Mouse (Mus musculus) stomach, embryonic 15.5 days (tissue): ENCODE measurements around the gene Lag3. TPM values are rescaled to one million over a fixed set of nuclear protein-coding genes. Genes with fewer than 3 reads are reported as not detected.

Source experiments
- ATAC-seq: fragments of 200-750 bp; cut with Nextera tagmentation; 2 replicates; pipeline ENCODE4 v1.8.0; 2017; ENCODE audit warnings: low read depth, moderate number of reproducible peaks, moderate TSS enrichment; ENCODE audit not compliant: insufficient read depth, low FRiP score
- H3K27ac ChIP-seq: fragments of 300-500 bp; sonication (generic); 2 replicates; pipeline ENCODE4 v1.5.1; 2015; ENCODE audit warnings: mild to moderate bottlenecking, inconsistent platforms
- H3K27me3 ChIP-seq: fragments of 300-500 bp; sonication (generic); replicated peaks from 2 replicates; pipeline ENCODE4 v1.6.1; 2015; ENCODE audit warnings: inconsistent platforms
- H3K36me3 ChIP-seq: fragments of 300-500 bp; sonication (generic); 2 replicates; pipeline ENCODE4 v1.6.1; 2015; ENCODE audit warnings: inconsistent platforms
- H3K4me1 ChIP-seq: fragments of 300-500 bp; sonication (generic); 2 replicates; pipeline ENCODE4 v1.6.1; 2015; ENCODE audit warnings: inconsistent platforms
- H3K4me2 ChIP-seq: fragments of 300-500 bp; sonication (generic); 2 replicates; pipeline ENCODE4 v1.6.1; 2015; ENCODE audit warnings: mild to moderate bottlenecking, inconsistent platforms
- H3K4me3 ChIP-seq: fragments of 300-500 bp; sonication (generic); replicated peaks from 2 replicates; pipeline ENCODE4 v1.5.1; 2015; ENCODE audit warnings: inconsistent platforms
- H3K9ac ChIP-seq: fragments of 300-500 bp; sonication (generic); 2 replicates; pipeline ENCODE4 v1.6.1; 2015; ENCODE audit warnings: inconsistent platforms
- H3K9me3 ChIP-seq: fragments of 300-500 bp; sonication (generic); 2 replicates; pipeline ENCODE4 v1.6.1; 2016; ENCODE audit warnings: inconsistent platforms
- WGBS: fragments of 180-500 bp; shearing (Covaris S2); methylation state at CpG from one replicate; pipeline ENCODE4 v1.1.7; 2015; 5-methylcytosine and 5-hydroxymethylcytosine counted together
- polyA plus RNA-seq: library from polyadenylated mRNA; unstranded; fragments of >200 nt; fragmentation: Nextera tagmentation; extraction: Ambion mirVana; gene quantifications from 2 replicates; pipeline ENCODE4 v1.2.1, GENCODE M21; 2015

The Lag3 gene
- polyA plus RNA-seq, 1 experiment from 2014 or later = 1.5 TPM

DNA sequence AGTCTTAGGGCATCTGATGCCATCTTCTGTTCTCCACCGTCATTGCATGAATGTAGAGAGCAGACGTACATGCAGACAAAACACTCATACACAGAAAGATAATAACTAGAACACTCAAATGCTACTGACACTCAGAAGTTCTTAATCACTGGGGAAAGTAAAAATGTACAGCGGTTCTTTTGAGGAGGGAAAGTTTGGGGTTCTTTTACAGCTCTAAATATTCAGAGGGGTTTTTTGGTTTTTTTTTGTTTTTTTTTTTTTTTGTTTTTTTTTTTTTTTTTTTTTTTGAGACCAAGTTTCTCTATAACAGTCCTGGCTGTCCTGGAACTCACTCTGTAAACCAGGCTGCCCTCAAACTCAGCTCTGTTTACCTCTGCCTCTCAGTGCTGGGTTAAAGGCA is 21.6 kb upstream of the Lag3 start:
- ATAC-seq = no peak
- Histone ChIP-seq H3K4me2 (peak overlapping the region; percentile 73; the same call in 1 of the 2 replicates), H3K36me3 (peaks cover 34% of the 10 kb centered on the region), H3K9ac (no peak overlapping the region), H3K4me1 (peaks cover 15% of the 10 kb centered on the region), H3K9me3 (no peaks in the 10 kb centered on the region), H3K27me3 (no peaks in the 10 kb centered on the region), H3K27ac (no peak overlapping the region), H3K4me3 (no peak overlapping the region)
- WGBS = 88% methylated on average over 3 of the region's 3 CpGs

DNA sequence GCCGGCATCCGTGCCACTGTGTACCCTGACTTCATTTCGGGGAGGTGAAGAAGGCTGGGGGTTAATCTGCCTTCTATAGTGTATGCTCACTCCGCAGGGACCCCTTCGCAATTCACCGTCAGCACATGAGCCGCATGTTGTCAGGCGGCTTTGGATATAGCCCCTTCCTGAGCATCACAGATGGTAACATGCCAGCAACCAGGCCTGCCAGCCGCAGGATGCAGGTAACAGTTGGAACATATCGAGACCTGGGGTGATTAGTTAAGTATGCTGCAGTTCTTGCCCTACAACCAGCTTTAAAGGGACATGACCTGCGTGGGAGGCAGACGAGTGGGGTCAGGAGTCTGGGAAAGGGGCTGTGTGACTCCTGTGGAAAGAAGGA is 20.8 kb upstream of the Lag3 start:
- WGBS = 38% methylated on average over 12 of the region's 12 CpGs
- Histone ChIP-seq H3K4me1 (peaks cover 15% of the 10 kb centered on the region), H3K4me3 (peak overlapping the region; percentile 92), H3K9ac (peak overlapping the region; percentile 93), H3K27me3 (no peaks in the 10 kb centered on the region), H3K27ac (peak overlapping the region; percentile 94), H3K9me3 (no peaks in the 10 kb centered on the region), H3K4me2 (peak overlapping the region; percentile 73), H3K36me3 (peaks cover 29% of the 10 kb centered on the region)
- ATAC-seq = no peak

DNA sequence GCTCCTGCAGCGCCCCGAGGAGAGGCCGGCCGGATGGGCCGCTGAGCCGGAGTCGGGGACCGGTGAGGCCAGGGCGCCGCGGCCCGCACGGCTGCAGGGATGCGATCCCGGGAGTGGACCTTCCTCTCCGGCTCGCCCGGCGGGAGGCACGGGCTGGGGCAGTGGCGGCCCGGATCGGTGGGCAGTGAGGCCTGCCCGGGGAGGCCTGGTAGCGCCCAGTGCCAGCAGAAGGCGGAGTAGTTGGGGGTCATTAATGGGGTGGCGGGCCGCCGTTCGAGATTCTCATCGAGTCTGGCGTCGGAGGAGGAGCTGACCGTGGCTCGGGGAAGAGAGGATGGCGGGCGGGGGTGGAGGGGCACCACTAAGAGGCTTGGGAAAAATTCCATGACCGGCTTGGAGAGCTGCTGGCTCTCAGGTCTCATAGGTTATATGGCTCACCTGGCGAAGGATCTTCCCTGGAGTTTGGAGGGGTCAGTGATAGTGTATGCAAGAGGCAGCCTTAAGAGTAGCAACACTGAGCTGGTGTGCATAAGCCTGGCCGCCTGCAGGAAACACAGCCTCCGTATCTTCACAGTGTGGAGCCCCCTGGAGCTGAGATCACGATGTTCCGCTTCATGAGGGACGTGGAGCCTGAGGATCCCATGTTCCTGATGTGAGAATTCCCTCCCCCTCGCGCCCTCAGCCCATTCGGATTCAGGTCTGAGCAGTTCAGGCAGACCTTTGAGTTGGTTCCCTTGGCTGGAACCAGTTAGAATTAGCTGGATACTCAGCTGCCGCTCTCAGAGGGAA is 20.2 kb upstream of the Lag3 start:
- WGBS = 1% methylated on average over 48 of the region's 48 CpGs
- peaks cover 26% of the 10 kb centered on the region for H3K36me3 ChIP-seq

DNA sequence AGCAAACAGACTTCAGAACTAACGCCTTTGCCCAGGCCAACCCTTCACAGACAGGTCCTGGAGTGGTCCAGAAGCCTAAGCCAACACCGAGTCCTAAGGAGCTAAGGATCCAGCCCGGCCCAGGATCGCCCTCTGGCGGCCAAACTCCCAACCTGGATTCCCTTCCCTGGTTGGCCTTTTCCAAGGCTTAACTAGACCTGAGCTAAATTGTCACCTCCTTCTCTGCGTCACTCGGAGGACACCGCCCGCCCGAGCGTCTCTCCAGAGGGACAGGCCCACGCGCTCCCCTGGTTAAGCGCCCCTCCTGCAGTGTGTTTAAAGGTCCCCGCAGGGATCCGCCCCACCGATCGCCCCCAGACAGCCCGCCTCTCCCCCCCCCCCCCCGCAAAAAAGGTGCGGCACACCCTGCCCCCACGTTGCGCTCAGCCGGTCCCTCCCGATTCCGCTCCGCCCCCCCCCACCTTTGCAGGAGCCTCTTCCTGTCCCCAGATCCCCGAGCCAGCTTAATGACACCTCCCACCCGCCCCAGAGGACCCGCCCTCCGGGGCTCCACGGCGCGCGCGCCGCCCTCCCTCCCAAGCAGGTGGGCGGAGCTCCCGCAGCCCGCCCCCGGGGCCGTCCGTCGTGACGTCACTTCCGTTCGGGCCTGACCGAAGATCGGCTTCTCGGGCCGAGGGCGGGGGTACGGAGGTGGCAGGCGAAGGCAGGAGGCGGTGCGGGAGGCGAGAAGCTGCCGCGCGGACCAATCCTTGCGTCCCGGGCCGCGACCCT is 19.4 kb upstream of the Lag3 start, which contains the start of gene Mlf2:
Mlf2 (plus strand) TSS at position 633 of the 771 bp plus-strand sequence.
- Histone ChIP-seq H3K4me3 (peak within 1 kb of the TSS; percentile 92), H3K4me2 (peak within 1 kb of the TSS; percentile 73), H3K36me3 (peaks cover 18% of the 10 kb centered on the region; the same call in 1 of the 2 replicates), H3K4me1 (peaks cover 18% of the 10 kb centered on the region), H3K27ac (peak within 1 kb of the TSS; percentile 94), H3K27me3 (no peaks in the 10 kb centered on the region), H3K9me3 (no peaks in the 10 kb centered on the region), H3K9ac (peak within 1 kb of the TSS; percentile 93)
- WGBS = under 1% methylated on average over 53 of the region's 64 CpGs
- peak; percentile 94 for ATAC-seq

More for the DNA sequence above, 20.2 kb upstream of the Lag3 start:
- no peaks in the 10 kb centered on the region for H3K9me3 ChIP-seq
- peak overlapping the region; percentile 73 for H3K4me2 ChIP-seq
- H3K4me3 ChIP-seq = peak overlapping the region; percentile 92
- peak overlapping the region; percentile 94 for H3K27ac ChIP-seq
- peak; percentile 27; the same call in 1 of the 2 replicates for ATAC-seq
- H3K4me1 ChIP-seq = peaks cover 15% of the 10 kb centered on the region
- H3K9ac ChIP-seq = peak overlapping the region; percentile 93
- no peaks in the 10 kb centered on the region for H3K27me3 ChIP-seq

DNA sequence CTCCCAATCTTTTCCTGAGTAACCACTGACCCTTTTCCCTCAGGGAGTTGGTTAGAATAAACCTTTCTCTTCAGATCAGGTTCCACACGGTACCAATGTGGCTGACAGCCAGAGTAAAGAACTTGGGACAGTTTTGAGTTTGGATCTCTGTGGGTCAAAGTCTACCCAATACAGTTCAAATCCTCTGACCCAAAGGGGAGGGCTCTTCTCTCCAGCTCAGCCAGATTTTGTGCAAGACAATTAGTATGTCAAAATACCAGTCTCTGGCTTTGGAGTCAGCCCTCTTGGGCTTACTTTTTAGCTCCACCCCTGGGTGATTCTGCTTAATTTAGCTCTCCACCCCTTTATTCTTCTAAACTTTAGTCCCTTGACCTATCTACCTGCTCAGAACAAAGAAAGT is 18.7 kb upstream of the Lag3 start:
- WGBS = 19% methylated on average over 1 of the region's 1 CpGs
- peaks cover 21% of the 10 kb centered on the region for H3K4me1 ChIP-seq

DNA sequence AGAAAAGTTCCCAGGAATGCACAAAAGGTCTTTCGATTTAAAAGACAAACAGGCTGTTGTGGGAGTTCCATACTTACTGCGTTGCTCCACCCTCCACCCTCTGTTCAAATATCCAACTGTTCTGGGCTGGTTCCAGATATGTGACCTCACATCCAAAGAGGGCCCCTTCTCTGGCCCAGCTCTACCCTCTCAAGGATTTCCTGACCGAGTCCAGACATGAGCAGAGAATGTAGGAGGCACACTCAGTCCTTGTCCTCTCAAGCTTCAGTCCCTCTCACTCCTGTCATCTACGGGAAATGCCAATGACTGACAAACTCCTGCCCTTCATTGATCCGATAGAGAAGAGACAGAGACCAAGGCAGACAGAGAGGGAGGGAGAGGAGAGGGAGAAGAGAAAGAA is 14.4 kb upstream of the Lag3 start:
- Histone ChIP-seq H3K4me2 (peak overlapping the region; percentile 48), H3K4me3 (peak overlapping the region; percentile 24), H3K4me1 (peaks cover 27% of the 10 kb centered on the region), H3K9ac (no peak overlapping the region), H3K27me3 (no peaks in the 10 kb centered on the region), H3K36me3 (no peaks in the 10 kb centered on the region), H3K9me3 (no peaks in the 10 kb centered on the region), H3K27ac (peak overlapping the region; percentile 84)
- 15% methylated on average over 5 of the region's 5 CpGs for WGBS
- peak; percentile 52 for ATAC-seq

More for the DNA sequence above, 18.7 kb upstream of the Lag3 start:
- H3K27me3 ChIP-seq = no peaks in the 10 kb centered on the region
- H3K4me3 ChIP-seq = peak overlapping the region; percentile 92
- no peak overlapping the region for H3K9ac ChIP-seq
- peaks cover 12% of the 10 kb centered on the region; the same call in 1 of the 2 replicates for H3K36me3 ChIP-seq
- H3K27ac ChIP-seq = peak overlapping the region; percentile 94
- no peaks in the 10 kb centered on the region for H3K9me3 ChIP-seq
- H3K4me2 ChIP-seq = peak overlapping the region; percentile 73
- no peak for ATAC-seq

DNA sequence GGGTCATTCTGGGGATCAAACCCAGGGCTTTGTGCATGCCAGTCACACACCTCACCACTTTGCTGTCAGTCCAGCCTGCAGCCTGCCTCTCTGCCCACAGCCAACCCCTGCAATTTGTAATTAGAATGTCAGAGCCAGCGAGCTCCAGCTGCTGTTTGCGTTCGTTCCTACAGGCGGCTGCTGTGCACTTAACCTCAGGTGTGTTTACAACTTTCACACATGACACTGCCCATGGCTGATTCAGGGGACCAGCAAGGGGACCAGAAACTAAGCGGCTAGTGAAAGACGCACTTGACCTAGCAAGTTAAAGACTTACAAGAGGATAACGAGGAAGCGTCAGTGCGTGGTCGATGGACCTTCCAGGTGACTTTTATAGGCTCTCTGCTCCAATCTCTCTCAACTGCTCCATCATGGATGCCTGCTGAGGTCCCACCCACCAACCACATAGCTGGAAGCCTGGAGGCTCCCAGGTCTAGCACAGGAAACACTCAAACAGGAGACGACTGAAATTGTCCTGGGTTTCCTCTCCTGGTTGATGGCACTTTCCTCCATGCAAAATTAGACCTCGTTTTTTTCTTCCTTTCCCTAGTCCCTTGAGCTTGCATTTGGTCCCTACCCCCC is 13.8 kb upstream of the Lag3 start:
- no peaks in the 10 kb centered on the region for H3K36me3 ChIP-seq
- H3K4me1 ChIP-seq = peaks cover 31% of the 10 kb centered on the region
- H3K27me3 ChIP-seq = no peaks in the 10 kb centered on the region
- peak overlapping the region; percentile 48 for H3K4me2 ChIP-seq
- H3K27ac ChIP-seq = peak overlapping the region; percentile 84
- 0 out of 2 replicates have a peak, but pooled peaks have one; percentile 15 for ATAC-seq
- peak overlapping the region; percentile 24 for H3K4me3 ChIP-seq
- peak overlapping the region; percentile 21; the same call in 1 of the 2 replicates for H3K9ac ChIP-seq
- H3K9me3 ChIP-seq = no peaks in the 10 kb centered on the region
- 10% methylated on average over 12 of the region's 12 CpGs for WGBS

DNA sequence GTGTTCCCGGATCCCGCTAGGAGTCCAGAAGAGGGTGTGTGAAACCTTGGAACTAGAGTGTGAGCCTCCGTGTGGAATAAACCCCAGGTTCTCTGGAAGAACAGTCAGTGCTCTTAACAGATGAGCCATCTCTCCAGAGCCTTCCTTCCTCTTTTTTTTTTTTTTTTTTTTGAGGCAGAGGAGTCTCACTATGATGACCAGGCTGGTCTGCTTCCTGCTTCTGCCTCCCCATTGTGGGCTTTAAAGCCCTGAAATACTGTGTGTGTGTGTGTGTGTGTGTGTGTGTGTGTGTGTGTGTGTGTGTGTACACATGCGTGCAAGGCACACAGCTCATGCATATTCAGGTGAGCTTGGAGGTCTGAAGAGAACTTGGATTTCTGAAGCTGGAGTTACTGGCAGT is 10.0 kb upstream of the Lag3 start:
- peaks cover 32% of the 10 kb centered on the region for H3K4me1 ChIP-seq
- H3K9ac ChIP-seq = no peak overlapping the region
- H3K36me3 ChIP-seq = no peaks in the 10 kb centered on the region
- peak overlapping the region; percentile 100 for H3K27ac ChIP-seq
- no peak overlapping the region for H3K4me2 ChIP-seq
- no peak overlapping the region for H3K4me3 ChIP-seq
- WGBS = 64% methylated on average over 4 of the region's 4 CpGs
- no peak for ATAC-seq
- H3K27me3 ChIP-seq = no peaks in the 10 kb centered on the region
- no peaks in the 10 kb centered on the region for H3K9me3 ChIP-seq

DNA sequence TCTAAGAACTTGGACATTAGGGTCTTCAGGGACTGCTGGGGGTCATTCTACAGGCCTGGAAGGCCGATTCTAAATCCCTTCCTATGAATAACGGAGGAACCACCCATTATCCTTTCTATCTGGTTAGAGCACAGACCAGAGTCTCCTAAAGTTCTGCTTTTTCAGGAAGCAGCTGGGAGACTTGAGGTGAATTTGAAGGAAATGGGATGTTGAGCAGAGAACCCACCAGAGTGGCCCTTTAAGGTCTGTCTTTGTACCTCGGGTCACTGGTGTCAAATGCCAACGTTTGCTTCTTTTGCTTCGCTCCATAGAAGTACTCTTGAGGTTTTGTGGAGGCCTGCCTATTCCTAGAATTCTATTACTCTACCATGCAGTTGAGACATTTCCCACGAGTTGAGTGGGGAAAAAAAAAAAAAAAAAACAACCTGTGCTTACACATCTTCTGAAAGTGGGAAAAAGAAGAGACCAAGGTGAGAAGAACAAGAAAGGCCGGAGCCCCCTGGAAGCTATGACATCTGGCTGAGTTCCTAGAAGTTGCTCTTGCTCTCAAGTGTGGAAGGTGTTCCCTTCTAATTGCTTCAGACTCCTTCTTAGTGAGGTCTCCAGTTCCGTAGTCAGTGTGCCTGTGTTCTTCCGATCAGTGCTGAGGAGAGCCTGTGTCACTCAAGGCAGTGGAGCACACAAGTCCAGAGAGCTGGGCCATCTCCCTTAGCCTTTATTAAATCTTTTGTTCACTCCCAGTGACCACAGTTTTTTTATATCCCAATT is 9.0 kb upstream of the Lag3 start:
- peak overlapping the region; percentile 29; the same call in 1 of the 2 replicates for H3K4me3 ChIP-seq
- no peaks in the 10 kb centered on the region for H3K27me3 ChIP-seq
- no peak for ATAC-seq
- peak overlapping the region; percentile 100 for H3K27ac ChIP-seq
- H3K36me3 ChIP-seq = no peaks in the 10 kb centered on the region
- no peaks in the 10 kb centered on the region for H3K9me3 ChIP-seq
- H3K4me1 ChIP-seq = peaks cover 38% of the 10 kb centered on the region
- peak overlapping the region; percentile 75 for H3K4me2 ChIP-seq
- WGBS = 31% methylated on average over 9 of the region's 9 CpGs
- H3K9ac ChIP-seq = no peak overlapping the region

DNA sequence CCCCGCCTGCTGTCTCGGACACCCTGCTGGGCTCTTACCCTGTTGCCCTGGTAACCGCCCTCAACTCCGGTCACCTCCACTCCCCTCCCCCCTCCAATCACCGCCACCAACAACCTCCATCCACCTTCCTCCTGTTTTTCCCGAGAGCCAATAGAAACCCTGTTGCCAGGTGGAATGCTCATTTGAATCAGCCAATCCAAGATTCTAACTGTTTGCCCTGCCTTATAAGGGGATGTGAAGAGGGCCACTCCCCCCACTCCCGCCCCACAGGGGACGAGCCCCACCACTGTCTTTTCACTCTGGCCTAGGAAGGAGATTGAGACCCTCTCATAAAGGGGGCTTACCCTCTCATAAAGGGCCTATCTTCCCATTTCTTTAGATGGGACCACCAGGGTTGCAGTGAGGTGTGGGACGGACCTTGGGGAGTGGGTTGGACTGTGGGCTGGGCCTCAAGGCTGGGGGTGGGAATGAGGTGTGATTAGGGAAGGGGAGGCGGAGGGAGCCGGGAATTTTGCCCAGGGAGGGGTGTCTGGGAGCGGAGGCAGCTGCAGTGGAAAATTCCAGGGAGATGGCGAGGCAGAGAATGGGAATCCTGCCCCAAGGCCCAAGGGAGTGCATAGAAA is 8.3 kb upstream of the Lag3 start, which contains the start of gene Ptms:
Ptms (minus strand) TSS at position 409 of the 623 bp plus-strand sequence.
- H3K4me1 ChIP-seq = peaks cover 38% of the 10 kb centered on the region
- peak; percentile 82 for ATAC-seq
- 3% methylated on average over 13 of the region's 13 CpGs for WGBS

More for the DNA sequence above, 8.3 kb upstream of the Lag3 start, which contains the start of gene Ptms:
- H3K36me3 ChIP-seq = no peaks in the 10 kb centered on the region
- no peak within 1 kb of the TSS for H3K9ac ChIP-seq
- H3K27me3 ChIP-seq = no peaks in the 10 kb centered on the region
- no peaks in the 10 kb centered on the region for H3K9me3 ChIP-seq
- H3K4me3 ChIP-seq = peak within 1 kb of the TSS; percentile 29
- H3K27ac ChIP-seq = peak within 1 kb of the TSS; percentile 100
- H3K4me2 ChIP-seq = peak within 1 kb of the TSS; percentile 75
